Comparison of ENCODE assay signal across 9 mouse cellular contexts in genomic region chr7:96745956-96746355, GRCm38 (mm10).
DNase-seq lines count a peak whose midpoint lies in the region; ATAC-seq and TF ChIP-seq lines count a peak whose summit lies in the region.
"Had no signal": no experiment of that assay in that cellular context is flagged by ENCODE, and none has a peak within 500 bp of the region (broad histone marks: within the 10 kb centered on the region; RNA-seq: fewer than 3 reads in every experiment).

No protein-coding gene starts in this region.

- peaks cover 19% of the 10 kb centered on the region; the same call in 1 of the 2 replicates for H3K27me3 ChIP-seq in heart, embryonic 10.5 days (ENCODE audit: insufficient read depth, poor library complexity, severe bottlenecking)
- H3K27me3 ChIP-seq in hindbrain, embryonic 12.5 days = no peaks in the 10 kb centered on the region
- H3K27me3 ChIP-seq: CH12.LX had no signal

- intact Hi-C loops in heart, postnatal 14 days (cut with DNase I) = no loop called here

- TF ChIP-seq CTCF in brain, embryonic 14.5 days (IDR thresholded peaks at IDR 0.05; ENCODE audit: borderline replicate concordance, extremely low read depth, insufficient read depth, insufficient read length) = no peak

- no peak overlapping the region for H3K4me2 ChIP-seq in hindbrain, embryonic 12.5 days (replicated peaks)

- TF ChIP-seq POLR2A in brain, embryonic 14.5 days (IDR thresholded peaks at IDR 0.05; ENCODE audit: borderline replicate concordance, extremely low read depth, insufficient read depth, insufficient read length, poor library complexity, severe bottlenecking) = no peak

- no peak overlapping the region for H3K4me3 ChIP-seq in heart, embryonic 10.5 days
- no peak overlapping the region for H3K4me3 ChIP-seq in hindbrain, embryonic 12.5 days

- no peaks in the 10 kb centered on the region for H3K36me3 ChIP-seq in heart, embryonic 10.5 days
- no peaks in the 10 kb centered on the region for H3K36me3 ChIP-seq in hindbrain, embryonic 12.5 days

- no peak overlapping the region for H3K9ac ChIP-seq in hindbrain, embryonic 12.5 days

- peaks cover 22% of the 10 kb centered on the region for H3K4me1 ChIP-seq in heart, embryonic 10.5 days
- H3K4me1 ChIP-seq in hindbrain, embryonic 12.5 days = peaks cover 19% of the 10 kb centered on the region

- WGBS in heart, embryonic 10.5 days = 42% methylated on average over 6 of the region's 6 CpGs
- 25% methylated on average over 6 of the region's 6 CpGs for WGBS in hindbrain, embryonic 12.5 days

- DNase-seq in heart, embryonic 10.5 days (ENCODE audit: low spot score) = no peak
- DNase-seq in heart, postnatal 14 days = no peak
- peak; percentile 95 for DNase-seq in brain, embryonic 14.5 days (ENCODE audit: low read depth)
- DNase-seq in lung, postnatal 10 days = peak; percentile 19
- DNase-seq in testis, postnatal 10 days (ENCODE audit: low spot score) = peak; percentile 65
- no peak for DNase-seq in urinary bladder, postnatal 36 days (ENCODE audit: low spot score in 2 of 2)
- no peak for DNase-seq in heart, postnatal 4 days

- peak; percentile 85 for ATAC-seq in hindbrain, embryonic 12.5 days (ENCODE audit: low FRiP score)

- H3K9me3 ChIP-seq in heart, embryonic 10.5 days = no peaks in the 10 kb centered on the region
- no peaks in the 10 kb centered on the region for H3K9me3 ChIP-seq in hindbrain, embryonic 12.5 days (replicated peaks)

- peak overlapping the region; percentile 62; the same call in 1 of the 2 replicates for H3K27ac ChIP-seq in heart, embryonic 10.5 days
- H3K27ac ChIP-seq in hindbrain, embryonic 12.5 days = peak overlapping the region; percentile 73

Comparison
In these comparisons a context has a peak if more than half of its experiments do, and no peak if none do; other contexts are left out.
1. DNase-seq: peak in brain, embryonic 14.5 days (single experiment), lung, postnatal 10 days (single experiment) and testis, postnatal 10 days (single experiment); none in heart, embryonic 10.5 days (single experiment), heart, postnatal 14 days (0 of 2), urinary bladder, postnatal 36 days (0 of 2) and heart, postnatal 4 days (single experiment).